Comparison of ENCODE assay signal across 24 mouse cellular contexts in the genomic region with DNA sequence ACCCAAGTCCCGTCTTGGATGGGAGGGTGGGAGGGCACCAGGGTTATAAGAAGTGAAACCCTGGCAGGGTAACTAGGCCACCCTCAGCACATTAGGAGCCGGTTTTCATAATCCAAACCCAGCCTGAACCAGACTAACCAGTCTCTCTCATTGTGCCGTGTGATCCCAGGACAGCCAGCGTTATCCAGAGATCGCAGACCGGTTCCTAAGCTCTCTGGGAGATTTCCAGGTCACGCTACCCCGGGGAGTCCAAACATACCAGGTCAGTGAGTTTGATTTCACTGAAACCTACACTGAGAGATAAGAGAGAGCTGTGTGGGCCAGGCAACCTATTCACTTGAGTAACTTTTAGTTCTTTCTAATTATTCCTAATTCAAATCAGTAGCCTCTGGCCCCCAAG. TPM values are rescaled to one million over a fixed set of nuclear protein-coding genes. Genes with fewer than 3 reads are reported as not detected.
A peak's percentile ranks its signal among the peaks of the same experiment; 100 is the strongest.
DNase-seq lines count a peak whose midpoint lies in the region; ATAC-seq lines count a peak whose summit lies in the region.
"Had no signal": no experiment of that assay in that cellular context is flagged by ENCODE, and none has a peak within 500 bp of the region (broad histone marks: within the 10 kb centered on the region; RNA-seq: fewer than 3 reads in every experiment).

No protein-coding gene starts in this region.

- no peaks in the 10 kb centered on the region for H3K9me3 ChIP-seq in heart, embryonic 10.5 days
- H3K9me3 ChIP-seq: embryonic facial prominence, embryonic 12.5 days; forebrain, embryonic 10.5 days; heart, embryonic 12.5 days; midbrain, embryonic 10.5 days; neural tube, embryonic 13.5 days had no signal

- H3K27ac ChIP-seq in heart, embryonic 10.5 days = no peak overlapping the region
- H3K27ac ChIP-seq: embryonic facial prominence, embryonic 12.5 days; forebrain, embryonic 10.5 days; midbrain, embryonic 10.5 days; neural tube, embryonic 13.5 days had no signal

- ATAC-seq in granulocyte monocyte progenitor cell, adult 5-6 weeks (replicated peaks; ENCODE audit: poor library complexity, severe bottlenecking) = no peak
- ATAC-seq: hindbrain, embryonic 16.5 days had no signal

- WGBS in heart, embryonic 10.5 days = 63% methylated on average over 8 of the region's 8 CpGs

- peaks cover 23% of the 10 kb centered on the region for H3K4me1 ChIP-seq in heart, embryonic 10.5 days
- H3K4me1 ChIP-seq: forebrain, embryonic 10.5 days; neural tube, embryonic 13.5 days had no signal

- DNase-seq in heart, adult 11 months = peak; percentile 82
- no peak for DNase-seq in heart, embryonic 10.5 days (ENCODE audit: low spot score)
- DNase-seq in urinary bladder, adult 18-20 months (ENCODE audit: low spot score in 2 of 2) = peak; percentile 35 to 66
- DNase-seq in urinary bladder, postnatal 10 days (ENCODE audit: low spot score) = no peak
- peak; percentile 54 for DNase-seq in kidney, postnatal 14 days
- no peak for DNase-seq in frontal cortex, postnatal 14 days (ENCODE audit: low spot score in 2 of 2)
- DNase-seq in adipocyte (ENCODE audit: low spot score) = no peak
- DNase-seq: adrenal gland, postnatal 14 days; cerebellum, adult 11-12 months; gastrocnemius, postnatal 10 days; lung, embryonic 14.5 days; lung, postnatal 4 days; retina, postnatal 1 day; right cerebral cortex, postnatal 4 days; thymus, adult 2 months had no signal

- no peak overlapping the region for H3K4me3 ChIP-seq in heart, embryonic 10.5 days
- H3K4me3 ChIP-seq: embryonic facial prominence, embryonic 12.5 days; forebrain, embryonic 10.5 days; heart, embryonic 12.5 days; midbrain, embryonic 10.5 days; neural tube, embryonic 13.5 days had no signal

- H3K27me3 ChIP-seq in heart, embryonic 10.5 days (ENCODE audit: insufficient read depth, poor library complexity, severe bottlenecking) = peaks cover 14% of the 10 kb centered on the region; the same call in 1 of the 2 replicates
- H3K27me3 ChIP-seq: embryonic facial prominence, embryonic 12.5 days; heart, embryonic 12.5 days; neural tube, embryonic 13.5 days had no signal

- H3K36me3 ChIP-seq in heart, embryonic 10.5 days = no peaks in the 10 kb centered on the region
- H3K36me3 ChIP-seq: embryonic facial prominence, embryonic 12.5 days; forebrain, embryonic 10.5 days; heart, embryonic 12.5 days; midbrain, embryonic 10.5 days; neural tube, embryonic 13.5 days had no signal

RNA-seq across cellular contexts. Expression of gene Aox2, which starts 29.1 kb away (rescaled TPM):
- polyA plus RNA-seq in heart, embryonic 10.5 days (2016; fragmentation: Nextera tagmentation; extraction: Ambion mirVana) = 0.05 TPM in 1 of 2 replicates, not detected in the other
- total RNA-seq in granulocyte monocyte progenitor cell, adult 5-6 weeks (2014; fragmentation: Nextera tagmentation) = 0.28 TPM in 1 of 2 replicates, not detected in the other
- total RNA-seq in granulocyte monocyte progenitor cell, adult 5-6 weeks (2017) = 0.30 TPM in 1 of 2 replicates, not detected in the other
- total RNA-seq: heart, postnatal 25 days had no signal
- polyA plus RNA-seq: heart, embryonic 12.5 days; liver, embryonic 11.5 days; lung, embryonic 14.5 days; midbrain, embryonic 10.5 days had no signal

Comparison
In these comparisons a context has a peak if more than half of its experiments do, and no peak if none do; other contexts are left out.
1. DNase-seq: peak in heart, adult 11 months (single experiment), urinary bladder, adult 18-20 months (2 of 2) and kidney, postnatal 14 days (single experiment); none in heart, embryonic 10.5 days (single experiment), urinary bladder, postnatal 10 days (single experiment), frontal cortex, postnatal 14 days (0 of 2) and adipocyte (single experiment).